Mouse (Mus musculus): ENCODE data around the gene Rrm2.
"Not testable (repeated sequence)": the region's sequence is repeated elsewhere in the genome, so short reads cannot be mapped to it uniquely, and the experiment has no call there.

- TF ChIP-seq CTCF (IDR thresholded peaks at IDR 0.05; ENCODE audit: borderline replicate concordance, control insufficient read depth, extremely low read depth, insufficient read depth, low read length, poor library complexity); POLR2A (IDR thresholded peaks at IDR 0.05; ENCODE audit: control insufficient read depth, extremely low read depth, insufficient read depth, low read length, poor library complexity): not testable (repeated sequence)
These were observed 33.5 kb downstream of the Rrm2 start for GRCm38 (mm10) chr12:24741535-24741934.
